Mouse (Mus musculus) ES-E14 (cell line): Measurements from ENCODE around the gene Iqschfp.

Experiments used
- CHD2 ChIP-seq: IDR thresholded peaks from 2 replicates; pipeline ENCODE4 v1.6.1; 2014; ENCODE audit warnings: mild to moderate bottlenecking, low read depth, low read length, inconsistent platforms
- HCFC1 ChIP-seq: IDR thresholded peaks from 2 replicates; pipeline ENCODE4 v1.6.1; 2012; ENCODE audit warnings: low read length, inconsistent platforms, borderline replicate concordance; ENCODE audit not compliant: insufficient read depth
- MAFK ChIP-seq: IDR thresholded peaks from 2 replicates; pipeline ENCODE4 v1.6.1; 2014; ENCODE audit warnings: mild to moderate bottlenecking, low read depth, low read length, inconsistent platforms; ENCODE audit not compliant: insufficient read depth
- ZC3H11A ChIP-seq: IDR thresholded peaks from 2 replicates; pipeline ENCODE4 v1.6.1; 2012; ENCODE audit warnings: low read depth, mild to moderate bottlenecking, inconsistent platforms, low read length, borderline replicate concordance
- ZNF384 ChIP-seq: IDR thresholded peaks from 2 replicates; pipeline ENCODE4 v1.6.1; 2012; ENCODE audit warnings: low read depth, low read length, inconsistent platforms

DNA sequence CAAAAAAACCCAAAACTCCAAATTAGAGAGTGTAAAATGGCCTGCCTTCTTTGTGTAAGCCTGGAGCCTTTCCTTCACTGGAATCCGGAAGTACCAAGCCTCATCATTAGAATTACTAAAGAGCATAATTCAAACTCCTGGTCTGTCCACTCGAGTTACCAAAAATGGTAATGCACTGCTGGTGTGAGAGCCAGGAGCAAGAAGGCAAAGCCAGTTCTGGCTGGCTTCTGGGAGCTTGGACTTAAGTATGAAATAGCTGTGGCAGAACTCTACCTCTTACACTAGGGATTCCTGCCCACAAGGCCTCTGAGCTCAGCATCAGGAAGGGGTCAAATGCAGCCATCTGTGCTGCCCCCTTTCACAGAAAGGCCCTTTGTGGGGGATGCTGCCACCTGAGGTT lies 585.4 kb downstream of the Iqschfp start:
- no peak for TF ChIP-seq HCFC1
- no peak for TF ChIP-seq ZC3H11A
- no peak for TF ChIP-seq MAFK
- no peak for TF ChIP-seq CHD2
- TF ChIP-seq ZNF384 = no peak
